Mouse (Mus musculus): Measurements from ENCODE around the gene Smg7.

Gene Smg7

DNA sequence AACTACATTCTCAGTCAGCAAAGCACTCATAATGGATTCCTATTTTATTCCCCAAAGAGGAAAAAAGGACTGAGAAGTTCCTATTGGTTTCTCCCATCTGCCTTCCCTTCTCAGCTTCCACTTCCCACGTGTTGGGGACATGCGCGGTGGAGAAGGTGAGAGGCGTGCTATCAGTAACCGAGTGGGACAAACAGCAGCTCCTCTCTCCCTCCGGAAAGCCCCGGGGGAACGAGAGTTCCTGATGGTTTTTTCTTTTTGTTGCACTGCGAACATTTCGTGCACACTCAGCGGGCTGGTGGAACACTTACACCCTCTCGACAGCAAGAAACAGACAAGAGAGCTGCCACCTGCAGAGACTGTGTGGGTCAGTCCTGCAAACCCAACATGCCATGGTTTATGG lies 63.6 kb downstream of the Smg7 start:
- peak; percentile 42 for DNase-seq

- DNase-seq = no peak
These were observed 64.3 kb downstream of the Smg7 start for GRCm38 (mm10) chr1:152838026-152838702.

DNA sequence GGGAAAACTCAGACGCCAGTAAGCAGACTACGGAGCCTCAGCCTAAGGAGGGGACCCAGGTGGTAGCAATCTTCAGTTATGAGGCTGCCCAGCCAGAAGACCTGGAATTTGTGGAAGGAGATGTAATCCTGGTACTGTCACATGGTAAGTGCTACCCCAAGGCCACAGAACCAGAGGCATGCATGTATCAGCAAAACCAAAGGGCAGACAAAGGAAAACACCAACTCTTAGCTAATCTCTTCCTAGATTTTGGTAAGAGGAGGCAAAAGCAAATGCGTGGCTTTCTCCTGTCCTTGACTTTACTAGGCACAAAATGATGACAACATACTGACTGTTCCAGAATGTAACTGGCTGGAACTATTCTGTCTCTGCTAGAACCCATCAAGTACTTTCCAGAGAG lies 67.4 kb downstream of the Smg7 start:
- DNase-seq = no peak

GRCm38 (mm10) chr1:152832316-152832715 lies 70.1 kb downstream of the Smg7 start:
- DNase-seq = no peak

GRCm38 (mm10) chr1:152831619-152832018 lies 70.8 kb downstream of the Smg7 start:
- DNase-seq = no peak

- DNase-seq = no peak
These were observed 71.4 kb downstream of the Smg7 start for GRCm38 (mm10) chr1:152831003-152831402.

DNA sequence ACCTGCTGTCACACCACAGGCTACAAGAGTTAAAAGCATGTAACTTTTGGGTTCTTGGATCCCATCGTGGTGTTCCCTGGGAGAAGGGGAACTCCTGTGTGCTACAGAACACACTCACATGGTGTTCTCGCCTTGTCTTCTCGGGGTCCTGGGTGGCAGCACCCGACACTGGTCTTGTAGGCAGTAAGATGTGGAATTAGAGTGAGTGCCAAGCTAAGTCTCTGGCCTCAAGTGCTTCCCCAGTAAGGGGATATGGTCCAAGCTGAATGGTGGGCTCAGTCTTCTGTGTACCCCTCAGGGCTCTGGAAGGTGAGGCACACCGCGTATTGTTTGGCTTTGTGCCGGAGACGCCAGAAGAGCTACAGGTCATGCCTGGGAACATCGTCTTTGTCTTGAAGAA lies 72.4 kb downstream of the Smg7 start:
- no peak for DNase-seq

DNA sequence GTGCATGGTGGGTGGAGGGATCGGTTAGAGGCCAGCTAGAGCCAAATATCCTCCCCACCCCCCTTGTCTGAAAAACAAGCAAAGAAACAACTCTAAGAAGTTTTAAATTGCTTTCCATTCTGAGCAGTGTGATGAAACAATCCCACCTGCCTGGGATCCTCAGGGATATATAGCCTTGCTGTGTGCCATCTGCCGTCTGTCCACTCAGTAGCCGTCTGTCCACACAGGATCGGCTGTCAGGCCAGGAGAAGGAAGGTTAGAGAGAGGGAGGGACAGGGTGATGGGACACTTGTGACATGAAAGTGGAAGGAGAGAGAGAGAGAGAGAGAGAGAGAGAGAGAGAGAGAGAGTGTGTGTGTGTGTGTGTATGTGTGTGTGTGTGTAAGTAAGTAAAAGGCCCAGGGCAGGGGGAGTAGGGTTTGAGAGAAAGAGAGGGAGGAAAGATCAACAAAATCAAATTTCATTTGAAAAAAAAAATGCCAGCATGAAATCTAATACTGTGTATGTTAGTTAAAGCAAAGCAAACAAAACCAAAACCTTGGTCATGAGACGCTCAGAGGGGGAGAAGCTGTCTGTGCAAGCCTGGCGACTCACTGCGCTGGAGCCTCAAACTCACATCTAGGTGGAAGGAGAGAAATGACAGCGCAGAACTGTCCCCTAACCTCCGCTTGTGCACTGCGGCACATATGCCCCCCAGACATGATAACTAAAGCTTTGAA lies 73.7 kb downstream of the Smg7 start:
- no peak for DNase-seq

DNA sequence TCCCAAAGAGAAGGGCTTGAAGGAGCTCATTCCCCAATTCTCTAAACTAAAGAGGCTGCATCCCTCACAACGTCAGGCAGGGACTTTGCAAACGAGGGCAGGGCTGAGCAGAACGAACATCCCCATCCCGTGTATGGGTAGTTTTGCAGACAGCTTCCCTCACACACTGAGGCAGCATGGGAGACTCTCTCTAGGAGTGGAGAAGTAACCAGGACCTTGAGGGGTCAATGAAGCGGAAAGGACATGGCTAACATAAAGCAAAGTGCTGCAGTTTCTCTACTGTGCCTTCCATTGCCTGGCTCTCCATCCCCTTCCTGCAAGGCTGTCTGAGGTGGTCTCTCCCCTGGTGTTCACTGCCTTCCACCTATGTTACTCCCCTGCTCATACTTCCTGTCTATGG lies 74.3 kb downstream of the Smg7 start:
- no peak for DNase-seq

- DNase-seq = no peak
These were observed 76.0 kb downstream of the Smg7 start for GRCm38 (mm10) chr1:152826446-152826845.

DNA sequence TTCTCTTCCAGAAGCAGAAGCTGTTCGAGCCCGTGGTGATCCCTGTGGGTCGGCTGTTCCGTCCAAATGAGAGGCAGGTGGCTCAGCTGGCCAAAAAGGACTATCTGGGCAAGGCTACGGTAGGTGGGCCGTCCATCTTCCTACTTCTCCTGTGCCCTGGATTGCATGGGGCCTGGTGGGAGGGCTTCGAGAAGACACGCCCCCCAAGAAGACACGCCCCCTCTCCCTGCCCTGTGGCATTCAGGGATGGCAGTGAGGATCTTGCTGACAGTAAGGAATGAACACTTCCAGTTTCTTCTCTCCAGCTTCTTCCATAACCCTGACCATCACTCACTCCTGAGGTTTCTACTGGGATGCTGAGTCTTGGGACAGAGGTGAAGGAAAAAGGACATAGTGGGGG lies 78.2 kb downstream of the Smg7 start:
- DNase-seq = no peak

DNA sequence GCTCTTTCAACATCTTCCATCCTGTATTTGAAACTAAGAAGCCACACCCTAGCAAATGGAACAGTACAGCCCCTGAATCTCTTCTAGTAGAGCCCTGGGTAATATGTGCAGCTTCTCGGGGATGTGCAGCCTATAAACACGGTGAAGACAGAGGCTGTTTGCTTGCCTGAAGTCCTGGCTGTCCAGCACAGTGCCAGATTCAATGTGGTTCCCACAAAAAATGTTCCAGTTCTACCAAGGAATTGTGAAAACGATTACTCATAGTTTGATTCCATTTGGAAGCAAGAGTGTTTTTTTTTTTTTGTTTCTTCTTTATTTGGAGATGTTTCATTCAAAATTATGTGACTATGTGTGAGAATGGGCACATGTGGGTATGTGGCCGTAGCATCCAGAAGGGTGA lies 80.7 kb downstream of the Smg7 start:
- no peak for DNase-seq

DNA sequence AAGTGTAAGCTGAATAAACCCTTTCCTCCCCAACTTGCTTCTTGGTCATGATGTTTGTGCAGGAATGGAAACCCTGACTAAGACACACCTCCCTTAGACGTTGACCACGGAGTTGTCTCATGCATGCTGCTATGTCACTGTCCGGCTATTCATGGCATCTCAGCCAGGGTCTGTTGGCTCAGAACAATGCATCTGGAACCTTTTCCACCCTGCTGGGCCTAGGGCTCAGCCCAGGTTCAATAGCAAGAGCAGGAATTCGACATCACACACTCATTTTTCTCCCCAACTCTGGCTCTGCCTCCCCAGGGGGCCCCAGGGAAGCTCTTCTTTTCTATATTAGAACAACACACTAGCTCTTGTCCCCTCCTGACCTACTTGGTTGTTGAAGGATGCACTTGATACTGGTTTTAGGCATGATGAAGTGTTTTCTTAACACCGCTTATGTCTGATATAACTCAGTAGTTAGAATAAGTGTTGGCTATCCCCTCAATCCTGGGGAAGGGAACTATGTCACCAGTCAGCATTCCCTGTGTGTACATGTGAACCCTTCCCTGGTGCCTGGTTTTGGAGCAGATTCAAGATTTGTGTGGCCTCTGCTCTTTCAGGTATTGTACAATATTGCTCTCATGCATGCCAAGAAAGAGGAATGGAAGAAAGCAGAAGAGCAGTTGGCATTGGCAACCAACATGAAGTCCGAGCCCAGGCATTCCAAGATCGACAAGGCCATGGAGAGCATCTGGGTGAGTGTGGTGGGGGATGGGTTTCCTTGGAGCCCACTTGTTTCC lies 81.3 kb downstream of the Smg7 start:
- DNase-seq = no peak

DNA sequence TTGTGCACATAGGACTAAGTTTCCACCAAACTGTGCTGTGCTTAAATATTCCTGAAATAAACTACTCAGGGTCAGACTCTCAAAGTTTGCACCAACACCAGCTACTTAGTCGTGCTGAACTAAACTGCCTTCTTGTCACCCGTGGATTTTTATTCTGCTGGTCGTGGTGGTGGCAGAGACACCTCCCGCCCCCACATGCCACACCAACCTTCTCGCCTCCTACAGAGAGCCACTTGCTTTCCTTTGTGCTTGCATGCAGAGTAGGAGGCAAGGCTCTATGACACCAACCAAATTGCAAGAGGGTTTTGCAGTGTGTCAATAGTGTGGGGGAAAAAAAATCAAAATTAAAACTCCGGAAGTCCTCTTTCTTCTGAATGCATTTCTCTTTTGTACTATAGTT lies 82.9 kb downstream of the Smg7 start:
- no peak for DNase-seq

GRCm38 (mm10) chr1:152817794-152818193 lies 84.7 kb downstream of the Smg7 start:
- peak; percentile 27 for DNase-seq

GRCm38 (mm10) chr1:152817027-152817769 lies 85.2 kb downstream of the Smg7 start:
- no peak for DNase-seq

- peak; percentile 39 for DNase-seq
These were observed 87.2 kb downstream of the Smg7 start for GRCm38 (mm10) chr1:152815265-152815701.

- DNase-seq = no peak
These were observed 91.7 kb downstream of the Smg7 start for GRCm38 (mm10) chr1:152810533-152811439.

DNA sequence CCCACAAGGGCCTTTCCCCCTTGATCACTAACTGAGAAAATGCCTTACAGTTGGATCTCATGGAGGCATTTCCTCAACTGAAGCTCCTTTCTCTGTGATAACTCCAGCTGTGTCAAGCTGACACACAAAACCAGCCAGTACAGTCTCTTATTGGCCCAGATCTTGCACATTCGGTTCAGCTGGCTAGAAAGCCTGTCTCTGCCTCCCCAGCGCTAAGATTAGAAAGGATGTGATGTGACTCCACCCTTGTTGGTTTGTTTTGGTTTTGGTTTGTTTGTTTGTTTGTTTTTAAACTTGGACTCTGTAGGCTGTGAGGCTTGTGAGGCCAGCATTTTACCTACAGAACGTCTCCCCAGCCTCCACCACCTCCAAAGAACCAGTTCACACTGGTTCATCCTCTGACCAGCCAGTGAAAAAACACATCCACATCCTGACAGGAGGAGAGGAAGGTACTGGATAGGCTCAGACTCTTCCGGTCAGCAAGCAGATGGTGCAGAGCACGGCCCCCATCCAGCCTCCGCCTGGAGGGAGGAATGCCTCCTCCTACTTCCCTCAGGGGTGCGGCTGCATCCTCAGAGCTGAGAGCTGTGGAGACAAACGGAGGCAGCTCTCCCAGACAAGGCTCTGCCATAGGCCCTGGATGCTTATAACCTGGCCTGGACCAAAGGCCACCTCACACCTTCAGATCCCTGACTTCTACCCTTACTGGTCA lies 92.7 kb downstream of the Smg7 start:
- DNase-seq = no peak

DNA sequence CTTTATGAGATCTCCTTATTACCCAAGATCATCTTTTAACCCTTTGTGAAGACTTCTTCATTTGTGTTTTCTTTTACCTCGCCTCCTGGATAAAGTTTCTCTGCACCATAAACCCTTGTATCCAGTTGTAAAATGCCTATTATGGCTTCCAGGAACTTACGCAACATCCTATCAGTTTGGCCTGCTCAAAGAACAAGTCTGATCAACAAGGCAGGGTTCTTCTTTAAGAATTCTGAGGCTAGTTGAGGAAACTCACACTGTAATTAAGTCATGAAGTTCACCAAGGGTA lies 94.1 kb downstream of the Smg7 start:
- DNase-seq = no peak

- no peak for DNase-seq
These were observed 94.6 kb downstream of the Smg7 start for GRCm38 (mm10) chr1:152807619-152808391.
